Mouse (Mus musculus) midbrain, embryonic 12.5 days (tissue): ENCODE results near the gene Sec1. TPM values are rescaled to one million over a fixed set of nuclear protein-coding genes. Genes with fewer than 3 reads are reported as not detected.
"Not testable (repeated sequence)": the region's sequence is repeated elsewhere in the genome, so short reads cannot be mapped to it uniquely, and the experiment has no call there.

ENCODE experiments used
- ATAC-seq: fragments of 200-750 bp; cut with Nextera tagmentation; 2 replicates; pipeline ENCODE4 v1.8.0; 2017; ENCODE audit warnings: low read depth, moderate TSS enrichment, moderate library complexity; ENCODE audit not compliant: low FRiP score
- H3K27ac ChIP-seq: fragments of 300-500 bp; sonication (generic); replicated peaks from 2 replicates; pipeline ENCODE4 v1.5.1; 2016; ENCODE audit warnings: mild to moderate bottlenecking
- H3K27me3 ChIP-seq: fragments of 300-500 bp; sonication (generic); 2 replicates; pipeline ENCODE4 v1.6.1; 2016; ENCODE audit warnings: mild to moderate bottlenecking
- H3K36me3 ChIP-seq: fragments of 300-500 bp; sonication (generic); 2 replicates; pipeline ENCODE4 v1.6.1; 2016
- H3K4me1 ChIP-seq: fragments of 300-500 bp; sonication (generic); 2 replicates; pipeline ENCODE4 v1.6.1; 2016
- H3K4me2 ChIP-seq: fragments of 300-500 bp; sonication (generic); replicated peaks from 2 replicates; pipeline ENCODE4 v1.6.1; 2016; ENCODE audit warnings: mild to moderate bottlenecking, moderate library complexity
- H3K4me3 ChIP-seq: fragments of 300-500 bp; sonication (generic); 2 replicates; pipeline ENCODE4 v1.5.1; 2016; ENCODE audit warnings: mild to moderate bottlenecking
- H3K9ac ChIP-seq: fragments of 300-500 bp; sonication (generic); replicated peaks from 2 replicates; pipeline ENCODE4 v1.6.1; 2016; ENCODE audit warnings: mild to moderate bottlenecking, moderate library complexity
- H3K9me3 ChIP-seq: fragments of 300-500 bp; sonication (generic); 2 replicates; pipeline ENCODE4 v1.6.1; 2016; ENCODE audit warnings: mild to moderate bottlenecking
- WGBS: fragments of 180-500 bp; shearing (Covaris S2); methylation state at CpG from one replicate; pipeline ENCODE4 v1.1.7; 2016; 5-methylcytosine and 5-hydroxymethylcytosine counted together
- polyA plus RNA-seq: library from polyadenylated mRNA; unstranded; fragments of >200 nt; fragmentation: Nextera tagmentation; extraction: Ambion mirVana; gene quantifications from 2 replicates; pipeline ENCODE4 v1.2.1, GENCODE M21; 2016

Sec1 gene
- polyA plus RNA-seq, 1 experiment from 2014 or later: 0.80 TPM

GRCm38 (mm10) chr7:45660746-45661478, 33.3 kb downstream of the Sec1 start:
- 86% methylated on average over 11 of the region's 11 CpGs for WGBS
- no peak for ATAC-seq
- Histone ChIP-seq H3K27ac (no peak overlapping the region), H3K9ac (no peak overlapping the region), H3K36me3 (no peaks in the 10 kb centered on the region), H3K4me2 (no peak overlapping the region), H3K4me1 (0 out of 2 replicates have a peak, but pooled peaks cover 2% of the 10 kb centered on the region), H3K9me3 (no peaks in the 10 kb centered on the region), H3K27me3 (peaks cover 7% of the 10 kb centered on the region; the same call in 1 of the 2 replicates), H3K4me3 (no peak overlapping the region)

- no peak for ATAC-seq
- no peak overlapping the region for H3K9ac ChIP-seq
Observed at GRCm38 (mm10) chr7:45654424-45655047, 39.7 kb downstream of the Sec1 start.

GRCm38 (mm10) chr7:45650484-45650883, 43.7 kb downstream of the Sec1 start:
- H3K9me3 ChIP-seq, H3K4me2 ChIP-seq, H3K36me3 ChIP-seq, H3K4me1 ChIP-seq, ATAC-seq, H3K9ac ChIP-seq, H3K27ac ChIP-seq, H3K4me3 ChIP-seq: not testable (repeated sequence)
- peaks cover 12% of the 10 kb centered on the region; the same call in 1 of the 2 replicates for H3K27me3 ChIP-seq
- 96% methylated on average over 20 of the region's 20 CpGs for WGBS

More at GRCm38 (mm10) chr7:45654424-45655047, 39.7 kb downstream of the Sec1 start:
- peak overlapping the region; percentile 28 for H3K4me2 ChIP-seq
- H3K4me3 ChIP-seq: 0 out of 2 replicates have a peak overlapping the region, but pooled peaks have one; percentile 4
- no peak overlapping the region for H3K27ac ChIP-seq
- no peaks in the 10 kb centered on the region for H3K27me3 ChIP-seq
- 29% methylated on average over 17 of the region's 17 CpGs for WGBS
- H3K36me3 ChIP-seq: no peaks in the 10 kb centered on the region
- peaks cover 14% of the 10 kb centered on the region for H3K4me1 ChIP-seq
- no peaks in the 10 kb centered on the region for H3K9me3 ChIP-seq

- Histone ChIP-seq H3K9me3 (no peaks in the 10 kb centered on the region), H3K27me3 (peaks cover 15% of the 10 kb centered on the region; the same call in 1 of the 2 replicates), H3K36me3 (no peaks in the 10 kb centered on the region), H3K4me3 (no peak overlapping the region), H3K4me1 (peaks cover 7% of the 10 kb centered on the region), H3K9ac (no peak overlapping the region), H3K4me2 (no peak overlapping the region), H3K27ac (no peak overlapping the region)
- ATAC-seq: no peak
- 85% methylated on average over 8 of the region's 8 CpGs for WGBS
Observed at GRCm38 (mm10) chr7:45649351-45649750, 44.9 kb downstream of the Sec1 start.

GRCm38 (mm10) chr7:45646671-45647070, 47.5 kb downstream of the Sec1 start:
- H3K4me2 ChIP-seq: no peak overlapping the region
- no peaks in the 10 kb centered on the region for H3K9me3 ChIP-seq
- 78% methylated on average over 4 of the region's 4 CpGs for WGBS
- H3K9ac ChIP-seq: no peak overlapping the region
- peaks cover 15% of the 10 kb centered on the region; the same call in 1 of the 2 replicates for H3K27me3 ChIP-seq
- no peaks in the 10 kb centered on the region for H3K36me3 ChIP-seq
- H3K4me3 ChIP-seq: no peak overlapping the region
- no peak overlapping the region for H3K27ac ChIP-seq
- ATAC-seq: no peak
- peaks cover 22% of the 10 kb centered on the region for H3K4me1 ChIP-seq

- no peak overlapping the region for H3K4me2 ChIP-seq
Observed at GRCm38 (mm10) chr7:45645591-45645971, 48.6 kb downstream of the Sec1 start.

GRCm38 (mm10) chr7:45644872-45645590, 49.2 kb downstream of the Sec1 start:
- peak overlapping the region; percentile 77 for H3K4me2 ChIP-seq
- H3K4me1 ChIP-seq: peaks cover 22% of the 10 kb centered on the region
- peak overlapping the region; percentile 47; the same call in 1 of the 2 replicates for H3K9ac ChIP-seq
- H3K4me3 ChIP-seq: peak overlapping the region; percentile 47; the same call in 1 of the 2 replicates
- no peaks in the 10 kb centered on the region for H3K36me3 ChIP-seq
- peaks cover 24% of the 10 kb centered on the region for H3K27me3 ChIP-seq
- H3K9me3 ChIP-seq: no peaks in the 10 kb centered on the region
- peak overlapping the region; percentile 86 for H3K27ac ChIP-seq
- ATAC-seq: no peak
- 65% methylated on average over 6 of the region's 6 CpGs for WGBS

More at GRCm38 (mm10) chr7:45645591-45645971, 48.6 kb downstream of the Sec1 start:
- H3K27ac ChIP-seq: no peak overlapping the region
- no peak overlapping the region for H3K4me3 ChIP-seq
- no peaks in the 10 kb centered on the region for H3K36me3 ChIP-seq
- no peaks in the 10 kb centered on the region for H3K9me3 ChIP-seq
- 62% methylated on average over 7 of the region's 7 CpGs for WGBS
- no peak for ATAC-seq
- peaks cover 22% of the 10 kb centered on the region for H3K4me1 ChIP-seq
- peaks cover 18% of the 10 kb centered on the region; the same call in 1 of the 2 replicates for H3K27me3 ChIP-seq
- no peak overlapping the region for H3K9ac ChIP-seq

GRCm38 (mm10) chr7:45644183-45644582, 50.0 kb downstream of the Sec1 start:
- Histone ChIP-seq H3K9me3 (no peaks in the 10 kb centered on the region), H3K27me3 (peaks cover 28% of the 10 kb centered on the region), H3K27ac (peak overlapping the region; percentile 86), H3K4me1 (peaks cover 22% of the 10 kb centered on the region), H3K36me3 (no peaks in the 10 kb centered on the region), H3K9ac (peak overlapping the region; percentile 47), H3K4me3 (peak overlapping the region; percentile 47), H3K4me2 (peak overlapping the region; percentile 77)
- ATAC-seq: peak; percentile 8; the same call in 1 of the 2 replicates
- WGBS: 2% methylated on average over 18 of the region's 18 CpGs

GRCm38 (mm10) chr7:45643441-45644178, 50.6 kb downstream of the Sec1 start:
- peak overlapping the region; percentile 77 for H3K4me2 ChIP-seq
- no peaks in the 10 kb centered on the region for H3K36me3 ChIP-seq
- peaks cover 28% of the 10 kb centered on the region for H3K27me3 ChIP-seq
- peak overlapping the region; percentile 47 for H3K4me3 ChIP-seq
- H3K9me3 ChIP-seq: no peaks in the 10 kb centered on the region
- H3K27ac ChIP-seq: peak overlapping the region; percentile 94
- peak; percentile 94 for ATAC-seq
- H3K9ac ChIP-seq: peak overlapping the region; percentile 77
- 1% methylated on average over 28 of the region's 28 CpGs for WGBS
- H3K4me1 ChIP-seq: peaks cover 22% of the 10 kb centered on the region

- WGBS: 38% methylated on average over 16 of the region's 16 CpGs
- Histone ChIP-seq H3K4me1 (peaks cover 30% of the 10 kb centered on the region), H3K36me3 (no peaks in the 10 kb centered on the region), H3K27ac (peak overlapping the region; percentile 94), H3K4me2 (peak overlapping the region; percentile 77), H3K9me3 (no peaks in the 10 kb centered on the region), H3K27me3 (peaks cover 26% of the 10 kb centered on the region), H3K4me3 (peak overlapping the region; percentile 47), H3K9ac (peak overlapping the region; percentile 77)
- no peak for ATAC-seq
Observed at GRCm38 (mm10) chr7:45642503-45643255, 51.5 kb downstream of the Sec1 start.

GRCm38 (mm10) chr7:45642083-45642482, 52.1 kb downstream of the Sec1 start:
- no peaks in the 10 kb centered on the region for H3K9me3 ChIP-seq
- H3K27me3 ChIP-seq: peaks cover 20% of the 10 kb centered on the region
- ATAC-seq: no peak
- 83% methylated on average over 5 of the region's 5 CpGs for WGBS
- no peaks in the 10 kb centered on the region for H3K36me3 ChIP-seq
- H3K4me2 ChIP-seq: peak overlapping the region; percentile 77; the same call in 1 of the 2 replicates
- no peak overlapping the region; the same call in 1 of the 2 replicates for H3K27ac ChIP-seq
- H3K9ac ChIP-seq: no peak overlapping the region; the same call in 1 of the 2 replicates
- peaks cover 30% of the 10 kb centered on the region for H3K4me1 ChIP-seq
- no peak overlapping the region for H3K4me3 ChIP-seq
